Mouse (Mus musculus) ovary, postnatal 14 days (tissue): ENCODE results near the gene Ndufs3.

Experiments
- DNase-seq: peaks from one replicate; pipeline ENCODE4 v3.0.0; 2022; ENCODE audit warnings: low spot score

The Ndufs3 gene

DNA sequence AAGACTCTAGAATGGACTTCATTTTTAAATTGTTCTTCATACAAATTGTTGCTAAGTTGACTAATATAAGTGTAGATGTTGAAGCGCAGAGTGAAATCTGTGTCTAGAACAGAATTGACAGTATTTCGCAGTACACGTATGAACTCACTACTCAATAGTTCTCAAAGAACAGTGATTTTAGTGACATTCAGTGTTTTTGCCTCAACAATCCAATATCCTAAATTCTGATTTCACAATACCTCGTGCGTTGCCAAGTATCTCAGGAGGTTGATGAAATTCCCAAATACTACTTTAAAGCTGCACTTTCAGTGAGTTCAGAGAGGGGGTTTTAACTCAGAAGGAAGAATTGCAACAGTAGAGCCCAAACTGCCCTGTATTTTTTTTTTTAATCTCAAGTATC lies 56.3 kb downstream of the Ndufs3 start:
- DNase-seq, result no peak

DNA sequence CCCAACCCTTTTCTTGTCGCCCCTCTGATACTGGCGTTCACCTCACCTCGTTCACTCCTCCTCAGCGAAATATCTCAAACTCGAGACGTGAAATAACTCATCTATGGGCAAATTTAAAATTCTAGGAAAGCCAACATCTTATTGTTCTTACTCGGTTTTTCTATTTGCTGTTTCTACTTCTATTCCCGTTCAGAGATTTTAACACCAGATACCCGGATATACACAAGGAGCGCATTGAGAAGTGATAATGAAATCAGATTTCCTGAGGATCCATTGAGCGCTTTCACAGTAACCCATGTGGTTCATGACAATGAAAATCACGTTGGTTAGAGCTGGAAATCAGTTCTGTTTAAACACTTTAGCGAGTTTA lies 57.0 kb downstream of the Ndufs3 start:
- DNase-seq, result no peak

DNA sequence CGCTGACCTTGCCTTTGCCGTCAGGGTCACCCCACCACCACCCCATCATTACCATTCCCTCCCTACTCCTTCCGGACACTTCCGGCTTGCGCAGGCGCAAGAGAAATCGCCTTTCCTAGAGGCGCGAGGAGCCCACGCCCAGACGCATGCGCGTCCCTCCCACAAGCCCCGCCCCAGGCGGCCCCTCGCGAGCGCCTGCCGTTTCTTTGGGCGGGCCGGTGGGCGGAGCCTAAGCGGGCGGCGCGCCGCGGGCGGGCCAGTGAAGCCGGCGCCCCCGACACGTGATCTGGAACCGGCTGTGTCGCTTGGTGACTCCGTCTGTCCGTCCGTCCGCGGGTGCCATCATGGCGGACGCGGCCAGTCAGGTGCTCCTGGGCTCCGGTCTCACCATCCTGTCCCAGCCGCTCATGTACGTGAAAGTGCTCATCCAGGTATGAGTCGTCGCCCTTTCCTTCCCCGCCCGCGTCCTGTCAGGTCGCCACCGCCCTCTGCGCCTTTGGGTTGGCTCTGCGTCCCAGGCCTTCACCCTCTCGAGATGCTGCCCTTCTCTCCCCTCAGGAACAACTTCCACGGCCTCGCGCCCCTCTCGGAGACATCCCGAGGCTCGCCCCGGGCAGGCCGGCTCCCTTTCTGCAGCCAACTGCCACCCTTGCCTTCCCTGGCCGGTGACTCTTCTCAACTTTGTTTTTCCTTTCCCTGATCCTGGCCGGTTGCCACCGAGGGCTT lies 57.5 kb downstream of the Ndufs3 start, which contains the start of gene Mtch2:
Gene Mtch2 (plus strand): TSS at position 201 of the 726 bp plus-strand sequence.
- peak; percentile 98 for DNase-seq

GRCm38 (mm10) chr2:90846597-90846954 lies 58.1 kb downstream of the Ndufs3 start:
- DNase-seq, result no peak

DNA sequence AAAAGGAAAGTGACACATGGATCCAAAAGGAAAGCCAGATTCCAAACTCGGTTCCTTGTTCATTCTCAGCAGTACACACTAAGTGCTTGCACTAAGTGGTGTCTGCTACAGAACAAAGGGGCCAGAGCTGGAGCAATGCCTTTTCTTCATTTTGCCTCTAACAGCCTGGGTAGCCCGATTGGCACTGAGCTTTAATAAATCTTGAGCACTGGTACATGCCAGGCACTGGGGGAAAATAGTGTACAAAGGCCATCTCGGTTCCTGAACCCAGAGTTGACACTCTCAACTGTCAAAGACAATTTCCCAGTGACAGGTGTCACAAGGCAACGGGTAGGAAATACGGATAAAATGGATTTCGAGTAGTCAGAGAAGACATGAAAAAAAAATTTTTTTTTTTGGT lies 58.5 kb downstream of the Ndufs3 start:
- peak; percentile 3 for DNase-seq

DNA sequence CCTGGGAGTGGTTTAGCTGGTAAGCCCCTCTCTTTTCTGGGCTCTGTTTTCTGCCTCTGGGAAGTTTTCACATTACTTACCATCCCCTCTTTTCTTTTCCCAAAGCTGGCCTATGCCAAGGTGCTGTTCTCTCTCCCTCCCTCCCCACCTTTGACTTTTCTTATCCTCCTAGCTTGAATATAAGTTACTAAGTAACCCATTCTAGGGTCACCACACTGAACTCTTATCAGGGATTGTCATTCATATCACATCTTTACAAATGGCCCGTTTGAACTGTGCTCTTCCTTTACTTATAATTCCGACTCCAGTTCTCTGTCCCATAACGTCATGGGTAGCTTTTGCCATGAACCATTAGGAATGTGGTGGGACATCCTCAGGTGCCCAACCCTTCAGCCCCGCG lies 59.4 kb downstream of the Ndufs3 start:
- DNase-seq, result no peak
